Mouse (Mus musculus) lung, postnatal 4 days (tissue): Measurements from ENCODE around the gene Smok2b.
A peak's percentile ranks its signal among the peaks of the same experiment; 100 is the strongest.
"Not testable (repeated sequence)": the region's sequence is repeated elsewhere in the genome, so short reads cannot be mapped to it uniquely, and the experiment has no call there.

Experiments used
- DNase-seq, 2 experiments: peaks; one replicate each; pipeline ENCODE4 v3.0.0; 2021

Smok2b gene

DNA sequence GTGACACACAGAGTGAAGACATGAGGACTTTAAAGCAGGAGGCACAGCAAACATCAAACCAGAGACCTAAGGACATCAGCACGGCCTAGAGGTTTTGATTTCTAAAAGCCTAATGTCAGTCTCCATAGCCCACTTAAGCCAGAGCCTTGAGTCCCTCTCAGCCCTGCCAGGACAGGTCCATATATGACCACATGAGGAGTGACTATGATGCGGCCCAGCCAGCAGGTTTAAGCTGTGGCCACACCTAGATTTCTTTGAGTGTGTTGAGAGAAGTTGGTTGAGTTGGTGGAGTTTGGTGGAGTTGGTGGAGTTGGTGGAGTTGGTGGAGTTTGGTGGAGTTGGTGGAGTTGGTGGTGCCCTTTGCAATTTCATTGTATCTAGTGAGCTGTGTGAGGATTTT lies at the start of gene Smok2b:
TSS of gene Smok2b (plus strand) at position 301 of the 400 bp plus-strand sequence.
- peak in 1 of 2 experiments; percentile 24 for DNase-seq

DNA sequence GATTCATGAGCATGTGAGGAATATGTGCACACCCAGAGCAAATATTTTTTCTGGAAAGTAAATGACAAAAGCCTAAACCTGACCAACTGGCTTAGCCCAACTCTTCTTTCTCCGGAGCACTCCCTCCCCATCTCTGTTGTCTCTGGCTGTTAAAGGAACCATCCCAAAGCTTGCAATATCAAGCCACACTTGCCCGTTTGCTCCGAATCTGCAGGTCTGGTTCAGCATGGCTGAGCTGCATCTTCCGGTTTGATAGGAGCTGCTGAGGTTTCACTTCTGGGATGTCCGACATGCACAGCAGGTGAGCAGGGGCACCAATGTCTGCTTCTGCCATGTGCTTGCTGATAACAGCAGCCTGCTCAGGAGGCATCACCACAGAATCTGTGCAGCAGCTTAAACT lies 49.6 kb upstream of the Smok2b start:
- DNase-seq: peak in 1 of 2 experiments; percentile 3

DNA sequence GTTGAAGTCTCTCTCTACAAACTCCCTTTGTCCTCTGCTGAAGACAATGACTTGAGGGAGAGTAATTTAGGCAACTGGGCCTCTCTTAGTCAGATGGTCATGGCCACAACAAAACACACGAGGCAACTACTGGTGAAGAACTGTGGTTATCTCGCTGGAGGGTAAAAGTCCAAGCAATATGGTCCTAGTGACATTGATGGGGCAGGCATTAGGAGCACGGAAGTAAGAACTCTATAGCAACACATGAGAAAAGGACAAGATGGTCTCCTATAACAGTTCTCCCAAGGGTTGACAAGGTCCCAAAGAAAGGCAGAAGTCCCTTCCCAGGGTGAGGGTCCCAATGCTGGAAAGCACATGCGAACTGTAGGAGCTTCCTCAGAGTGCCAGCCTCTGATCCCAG lies 47.3 kb upstream of the Smok2b start:
- DNase-seq: not testable (repeated sequence)

DNA sequence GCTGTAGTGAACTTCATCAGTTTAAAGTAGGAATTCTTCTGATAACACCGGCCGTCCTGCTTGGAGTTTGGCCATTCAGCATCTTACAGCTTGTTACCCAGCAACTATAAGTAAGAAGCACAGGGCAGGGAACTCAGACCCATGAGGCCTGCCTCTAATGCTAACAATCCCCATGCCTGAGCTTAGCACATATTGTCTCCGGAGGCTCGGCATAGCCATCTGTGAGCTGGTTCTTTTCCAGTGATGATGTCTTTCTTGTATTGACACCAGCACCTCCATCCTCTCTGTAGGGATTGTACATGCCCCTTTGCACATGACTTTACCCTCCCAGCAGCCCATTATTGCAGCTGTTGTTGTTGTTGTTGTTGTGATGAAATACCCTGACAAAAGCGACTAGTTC lies 45.5 kb upstream of the Smok2b start:
- not testable (repeated sequence) for DNase-seq

DNA sequence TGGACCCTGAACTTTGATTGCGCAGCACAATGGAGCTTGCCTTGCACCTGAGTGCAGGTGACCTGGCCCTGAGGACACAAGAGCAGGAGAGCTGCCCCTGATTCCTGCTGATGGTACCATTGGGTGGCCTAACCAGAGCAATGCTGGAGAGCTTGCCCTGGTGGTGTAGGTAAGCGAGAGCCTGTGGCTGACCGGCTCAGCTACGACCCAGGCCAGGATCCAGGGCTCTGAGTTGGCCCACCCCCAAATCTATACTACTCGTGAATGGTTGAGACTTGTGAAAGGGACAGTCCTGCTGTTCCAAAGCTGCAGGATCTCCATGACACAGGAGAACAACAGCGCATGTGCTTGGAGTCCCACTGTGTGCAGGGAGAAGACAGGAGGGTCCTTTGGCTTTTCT lies 43.5 kb upstream of the Smok2b start:
- peak in 1 of 2 experiments; percentile 3 for DNase-seq

DNA sequence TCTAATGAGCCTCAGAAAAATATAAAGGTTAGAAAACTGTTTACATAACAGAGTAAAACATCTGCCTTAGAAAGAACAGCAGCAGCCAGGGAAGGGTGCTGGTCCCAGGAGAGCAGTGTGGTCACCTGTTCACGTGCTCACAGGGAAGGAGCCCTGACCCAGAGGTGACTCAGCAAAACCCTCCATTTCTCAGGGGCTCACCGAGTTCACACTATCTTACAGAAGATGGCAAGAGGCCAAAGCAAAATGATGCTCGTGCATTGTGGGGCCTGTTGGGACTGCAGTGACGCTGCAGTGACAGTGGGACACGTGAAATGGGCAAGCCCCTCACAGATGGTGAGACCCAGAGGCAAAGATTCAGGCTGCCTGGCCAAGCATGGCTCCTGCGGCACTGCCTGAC lies 42.4 kb upstream of the Smok2b start:
- DNase-seq: peak in 1 of 2 experiments; percentile 3

DNA sequence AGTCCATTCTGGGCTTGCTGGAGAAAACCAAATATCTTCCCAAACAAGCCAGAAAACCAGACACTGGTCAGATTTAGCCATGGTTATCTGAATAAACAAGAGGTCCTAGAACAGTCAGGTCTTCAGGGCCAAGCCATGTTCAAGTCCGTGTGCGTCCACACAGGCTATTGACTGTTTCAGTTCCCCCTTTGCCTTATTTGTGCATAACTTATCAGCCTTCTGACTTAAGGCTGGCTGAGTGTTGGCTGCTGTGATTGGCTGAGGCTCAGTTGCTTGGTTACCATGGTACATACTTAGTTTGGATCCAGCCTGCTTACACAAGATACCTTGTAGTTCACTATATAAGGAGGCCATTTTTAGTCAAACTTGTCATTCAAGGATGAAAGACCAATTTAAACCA lies 41.2 kb upstream of the Smok2b start:
- not testable (repeated sequence) for DNase-seq

DNA sequence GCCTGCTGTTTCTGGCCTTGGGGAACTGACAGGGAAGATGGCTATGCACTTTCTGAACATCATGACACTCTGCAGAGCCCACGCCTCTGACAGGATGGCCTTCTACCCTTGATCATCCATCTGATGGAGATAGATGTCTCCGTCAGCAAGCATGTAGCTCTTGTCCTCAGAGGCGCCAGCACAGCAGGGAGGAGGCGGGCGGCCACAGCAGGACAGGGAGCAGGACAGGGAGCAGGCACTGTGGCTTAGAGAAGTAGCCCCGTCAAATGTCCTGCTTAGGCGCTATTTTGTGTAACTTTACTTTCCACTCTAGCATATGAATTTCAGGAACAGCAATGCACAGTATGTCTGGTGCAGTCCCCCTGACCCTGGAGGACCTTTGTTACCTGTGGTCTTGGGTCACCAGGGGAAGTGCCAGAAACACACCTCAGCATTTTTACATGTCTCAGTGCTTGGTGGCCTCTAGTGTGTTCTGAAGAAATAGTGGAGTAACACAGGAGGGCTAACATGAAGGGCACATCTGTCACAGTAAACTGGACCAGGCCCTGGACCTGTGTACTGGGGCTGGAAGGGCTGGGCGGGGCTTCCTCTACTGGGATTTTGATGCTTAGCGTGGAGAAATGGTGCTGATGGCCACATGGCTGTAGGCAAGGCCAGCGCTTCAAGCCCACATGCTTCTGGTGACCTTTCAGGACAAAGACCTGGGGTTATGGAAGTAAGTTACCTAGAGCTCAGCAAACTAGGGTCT lies 39.0 kb upstream of the Smok2b start:
- DNase-seq: peak in 1 of 2 experiments; percentile 3

DNA sequence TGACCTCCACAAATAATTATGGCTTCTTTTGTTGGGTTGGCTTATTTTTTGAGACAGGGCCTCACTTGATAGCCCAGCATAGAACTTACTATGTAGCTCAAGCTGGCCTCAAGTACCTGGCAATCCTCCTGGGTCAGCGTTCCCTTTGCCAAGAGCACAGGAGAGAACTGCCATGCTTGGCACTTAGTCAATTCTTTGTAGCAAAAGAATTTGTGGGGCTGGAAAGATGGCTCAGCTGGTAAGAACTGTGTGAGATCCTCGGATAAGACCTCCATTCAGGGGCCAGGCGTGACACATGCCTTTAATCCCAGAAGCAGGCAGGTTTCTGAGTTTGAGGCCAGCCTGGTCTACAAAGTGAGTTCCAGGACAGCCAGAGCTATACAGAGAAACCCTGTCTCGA lies 33.6 kb upstream of the Smok2b start:
- not testable (repeated sequence) for DNase-seq

DNA sequence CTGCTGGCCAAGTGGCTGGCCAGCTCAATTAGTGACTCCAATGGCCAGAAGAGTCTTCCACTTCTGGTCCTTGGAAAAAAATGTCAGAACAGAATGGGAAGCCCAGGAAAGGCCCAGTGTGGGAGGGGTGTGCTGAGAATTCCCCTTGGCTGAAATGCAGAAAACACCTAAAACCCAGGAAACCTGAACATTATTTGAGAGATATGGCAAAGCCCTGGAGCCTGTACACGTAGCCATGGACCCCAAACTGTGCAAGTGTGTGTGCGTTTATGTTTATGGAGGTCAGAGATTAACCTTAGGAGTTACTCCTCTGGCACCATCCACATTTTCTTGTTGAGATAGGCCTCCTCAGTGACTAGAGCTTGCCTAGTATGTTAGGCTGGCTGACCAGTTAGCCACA lies 31.2 kb upstream of the Smok2b start:
- not testable (repeated sequence) for DNase-seq

DNA sequence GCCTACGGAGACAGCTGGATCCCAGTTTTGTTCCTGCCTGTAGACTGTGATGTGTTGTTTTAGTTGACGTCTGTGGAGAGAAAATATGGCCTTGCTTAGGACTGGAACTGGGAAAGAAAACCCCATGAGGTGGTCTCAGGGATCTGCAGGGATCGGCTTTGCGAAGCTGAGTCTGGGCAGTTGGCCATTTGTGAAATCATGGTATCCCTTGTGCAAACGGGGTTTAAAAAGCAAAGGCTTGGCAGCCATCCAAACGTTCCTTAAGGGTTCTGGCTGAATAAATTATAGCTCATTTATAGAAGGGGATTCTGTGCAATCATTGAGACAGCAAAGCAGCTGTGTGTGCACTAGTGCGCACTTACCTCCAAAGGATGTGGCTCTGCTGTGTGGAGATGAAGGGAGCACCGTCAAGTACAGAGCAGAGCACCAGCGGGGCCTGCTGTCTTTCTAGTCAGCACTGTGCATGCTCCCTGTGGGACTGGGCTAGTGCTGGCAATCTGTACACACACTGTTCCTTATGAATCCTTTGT lies 30.1 kb upstream of the Smok2b start:
- peak; percentile 56 to 63 for DNase-seq

DNA sequence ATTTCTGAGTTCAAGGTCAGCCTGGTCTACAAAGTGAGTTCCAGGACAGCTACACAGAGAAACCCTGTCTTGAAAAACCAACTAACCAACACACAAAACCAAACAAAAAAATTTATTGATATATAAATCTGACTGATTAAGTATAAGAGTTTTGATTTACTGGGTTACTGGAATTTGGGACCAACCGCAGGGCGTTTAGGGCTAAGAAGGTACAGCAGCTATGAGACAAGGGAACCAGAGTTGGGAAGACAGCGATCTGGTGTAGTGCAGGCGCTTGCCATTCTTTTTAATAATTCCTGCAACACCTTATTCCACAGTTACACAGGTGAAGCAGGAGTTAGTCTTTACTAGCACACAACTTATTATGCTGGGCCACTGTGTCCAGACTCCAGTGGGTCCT lies 28.5 kb upstream of the Smok2b start:
- DNase-seq: not testable (repeated sequence)

DNA sequence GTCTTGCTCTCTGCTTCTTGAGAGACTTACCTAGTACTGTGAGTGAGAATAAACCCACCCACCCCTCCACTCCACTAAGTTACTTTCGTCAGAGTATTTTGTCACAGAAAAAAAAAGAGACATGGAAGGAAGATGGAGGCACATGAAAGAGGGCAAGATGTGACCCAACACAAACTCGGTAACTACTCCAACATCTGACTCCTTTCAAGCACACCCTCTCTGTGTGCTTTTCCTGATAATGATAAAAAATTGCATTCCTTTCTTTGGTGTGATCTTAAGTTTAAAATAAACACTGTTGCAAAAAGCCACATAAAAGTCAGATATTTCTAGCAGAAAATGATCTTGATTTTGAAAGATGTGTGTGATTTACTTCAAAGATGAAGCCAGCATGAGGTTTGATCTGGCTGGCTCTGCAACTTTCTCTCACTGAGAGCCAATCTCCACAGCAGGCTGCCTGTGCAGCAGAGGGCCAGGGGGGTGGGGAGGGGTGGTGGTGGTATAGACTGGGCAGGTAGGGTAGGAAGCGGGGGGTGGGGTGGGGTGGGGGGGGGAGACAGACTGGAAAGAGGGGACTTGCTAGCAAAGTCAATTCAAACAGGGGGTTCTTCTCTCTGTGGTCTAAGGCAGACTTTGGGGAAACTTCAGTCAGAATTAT lies 27.5 kb upstream of the Smok2b start:
- DNase-seq: not testable (repeated sequence)

DNA sequence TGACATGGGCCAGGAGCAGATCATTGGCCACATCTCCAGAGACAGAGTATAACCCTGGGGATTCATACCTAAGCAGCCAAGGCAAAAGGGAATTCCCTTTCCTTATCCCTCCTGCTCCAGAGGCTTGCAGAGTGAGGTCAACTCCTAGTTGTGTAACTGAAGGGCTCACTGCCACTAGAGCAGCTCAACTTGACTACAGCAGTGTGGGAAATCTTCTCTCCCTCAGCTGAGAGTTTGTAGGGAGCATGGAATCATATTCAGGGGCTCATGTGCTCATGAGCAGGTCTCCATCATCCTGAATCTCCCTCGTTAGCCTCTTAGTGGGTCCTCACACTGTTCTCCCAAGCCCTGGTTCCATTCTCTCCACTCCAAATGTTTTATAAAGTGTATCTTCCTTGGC lies 24.8 kb upstream of the Smok2b start:
- not testable (repeated sequence) for DNase-seq

DNA sequence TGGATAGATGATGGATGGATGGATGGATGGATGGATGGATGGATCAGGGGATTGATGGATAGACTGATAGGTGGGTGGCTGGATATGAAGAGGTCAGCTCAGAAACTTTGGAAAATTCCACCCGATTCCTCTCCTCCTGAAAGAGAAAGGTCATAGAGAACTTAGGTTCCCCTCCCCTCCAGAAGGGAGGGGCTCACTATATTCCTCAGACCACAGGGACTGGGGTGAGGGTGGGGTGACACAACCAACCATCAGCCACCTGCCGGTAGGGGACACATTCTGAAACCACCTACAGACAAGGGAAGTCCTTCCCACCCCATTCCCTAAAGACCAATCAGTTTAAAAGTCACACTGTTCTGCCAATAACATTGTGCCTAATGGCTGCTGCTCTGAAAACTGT lies 23.6 kb upstream of the Smok2b start:
- DNase-seq: no peak

DNA sequence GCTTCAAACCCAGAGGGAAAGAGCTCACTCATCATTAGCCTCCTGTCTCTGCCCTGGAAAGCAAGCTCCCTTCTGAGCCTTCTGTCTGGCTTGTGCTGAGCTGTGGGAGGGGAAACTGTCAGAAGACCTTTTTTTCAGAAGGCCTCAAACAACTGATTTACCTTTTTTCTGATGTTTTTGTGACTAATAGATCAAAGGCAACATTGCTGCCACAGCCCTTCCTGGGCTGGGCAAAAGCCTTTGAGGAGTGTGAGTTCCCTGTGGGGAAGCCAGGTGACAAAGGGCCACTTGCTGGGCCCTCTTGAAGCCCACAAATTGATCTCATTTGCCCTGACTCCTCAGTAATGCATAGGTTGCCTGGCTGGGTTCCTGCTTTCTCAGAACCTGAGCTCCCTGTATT lies 21.6 kb upstream of the Smok2b start:
- not testable (repeated sequence) for DNase-seq

DNA sequence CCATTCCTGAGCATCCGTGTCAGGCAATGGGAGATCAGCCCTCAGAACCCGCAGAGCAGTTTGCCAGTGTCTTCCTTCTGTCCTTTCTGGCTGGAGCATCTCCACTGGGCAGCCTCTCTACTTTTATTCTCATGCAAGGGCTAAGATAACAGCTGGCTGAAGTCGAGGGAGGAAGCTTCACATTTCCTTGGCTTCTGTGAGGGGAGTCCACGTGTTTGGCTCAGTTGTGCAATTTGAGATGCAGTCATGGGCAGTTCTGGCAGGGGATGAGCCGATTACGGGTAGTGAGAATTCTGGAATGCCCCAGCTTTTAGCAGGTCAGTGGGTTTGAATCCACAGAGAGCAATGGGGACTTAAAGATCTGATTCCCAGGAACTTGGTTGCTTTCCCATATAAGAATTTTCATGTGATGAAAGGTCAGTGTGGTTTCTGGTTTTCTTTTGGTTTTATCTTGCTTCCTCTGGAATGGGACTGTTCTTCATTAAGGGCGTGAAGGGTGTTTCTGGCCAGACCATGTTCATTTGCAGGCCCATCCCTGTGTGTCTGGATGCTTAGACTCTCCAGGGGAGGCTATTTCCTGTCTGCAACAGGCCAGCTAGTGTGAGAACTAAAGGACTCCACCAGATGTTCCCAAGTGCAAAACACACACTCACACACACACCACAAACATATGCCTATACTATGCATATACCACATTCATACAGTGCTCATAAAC lies 17.8 kb upstream of the Smok2b start:
- peak; percentile 42 to 63 for DNase-seq

DNA sequence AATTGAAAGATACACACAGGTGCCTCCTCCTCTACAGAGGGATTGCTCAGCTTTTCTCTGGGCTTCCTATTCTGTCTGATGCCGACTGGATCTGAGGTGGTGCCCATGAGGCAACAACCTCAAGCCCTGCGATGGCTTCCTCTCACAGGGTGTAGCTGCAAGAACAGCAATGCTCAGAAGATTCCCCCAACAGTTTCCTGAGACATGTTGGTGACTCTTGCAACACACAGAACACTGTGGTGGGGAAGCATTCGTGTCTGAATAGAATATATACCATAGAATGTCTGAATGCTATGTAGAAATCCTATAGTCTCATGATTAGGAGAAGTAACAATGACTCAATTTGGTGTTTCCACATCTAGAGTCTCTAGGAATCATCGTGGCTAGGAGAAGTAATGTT lies 15.9 kb upstream of the Smok2b start:
- no peak for DNase-seq

DNA sequence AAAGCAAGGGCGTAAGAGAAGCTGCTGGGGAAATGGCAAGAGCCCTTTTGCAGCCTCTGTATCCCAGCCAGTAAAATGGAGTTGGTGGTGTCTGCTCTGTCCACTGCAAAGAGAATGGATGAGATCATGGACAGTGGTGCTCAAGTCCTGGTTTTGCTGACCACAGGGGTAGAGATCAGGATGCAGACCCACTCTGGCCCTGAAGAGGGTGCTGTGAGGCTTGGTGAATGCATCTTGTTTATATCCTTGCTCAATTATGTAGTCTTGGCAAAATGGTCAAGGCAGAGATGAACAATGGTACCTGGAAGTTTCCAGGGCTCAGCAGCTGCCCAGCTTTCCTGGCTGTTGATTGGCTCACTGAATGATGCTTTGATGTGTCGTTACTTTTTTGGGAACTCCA lies 14.5 kb upstream of the Smok2b start:
- DNase-seq: no peak

DNA sequence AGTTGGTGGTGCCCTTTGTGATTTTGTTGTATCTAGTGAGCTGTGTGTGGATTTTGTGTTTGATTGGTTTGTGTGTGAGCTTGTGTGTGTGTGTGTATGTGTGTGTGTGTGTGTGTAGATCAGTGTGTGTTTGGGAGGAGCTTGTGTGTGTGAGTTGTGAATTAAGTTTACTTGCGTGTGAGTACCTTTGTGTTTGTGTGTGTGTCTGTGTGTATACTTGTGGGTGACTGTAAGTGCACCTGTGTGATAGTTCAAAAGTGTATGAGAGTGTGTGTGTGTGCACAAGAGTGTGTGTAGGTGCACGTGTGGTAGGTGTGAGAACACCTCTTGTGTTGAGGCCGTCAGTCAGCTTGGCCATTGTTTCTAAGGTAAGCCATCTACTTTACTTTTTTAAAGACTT lies 9.2 kb upstream of the Smok2b start, which contains the start of gene Smok2a:
TSS of gene Smok2a (plus strand) at position 301 of the 400 bp plus-strand sequence.
- no peak for DNase-seq

DNA sequence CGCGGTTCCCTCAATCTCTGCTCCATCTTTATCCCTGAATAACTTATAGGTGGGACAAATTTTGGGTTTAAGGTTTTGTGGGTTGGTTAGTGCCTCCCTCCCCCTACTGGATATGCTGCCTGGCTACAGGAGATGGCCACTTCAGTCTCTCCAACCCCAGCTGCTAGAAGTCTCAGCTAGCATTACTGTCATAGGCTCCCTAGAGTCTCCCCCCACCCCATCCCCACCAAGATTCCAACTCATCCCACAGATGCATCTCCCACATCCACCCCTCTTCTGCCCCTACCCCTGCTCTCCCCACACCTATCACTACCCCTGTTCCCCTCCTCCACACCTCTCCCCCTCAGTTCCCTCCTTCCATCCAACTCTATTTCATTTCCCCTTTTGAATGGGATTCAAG lies 8.1 kb upstream of the Smok2b start:
- DNase-seq: peak in 1 of 2 experiments; percentile 12

DNA sequence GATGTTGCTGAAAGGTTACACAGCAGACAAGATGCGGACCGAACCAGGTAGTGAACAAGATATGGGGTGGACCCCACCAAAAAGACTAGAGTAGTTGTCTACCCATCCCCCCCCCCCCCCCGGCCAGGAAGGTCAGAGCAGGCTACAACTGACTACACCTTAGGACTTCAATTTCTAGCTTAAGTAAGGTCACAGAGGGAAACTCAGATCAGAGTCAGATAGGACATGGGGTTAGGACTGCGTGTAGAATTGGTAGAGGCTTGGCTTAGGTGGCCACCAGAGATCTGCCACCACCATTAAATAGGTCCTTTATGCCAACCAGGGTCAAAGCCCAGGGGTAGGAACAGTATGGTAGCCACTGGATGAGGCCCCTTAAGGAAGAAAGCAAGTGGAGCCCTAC lies 9.4 kb downstream of the Smok2b start:
- DNase-seq: peak in 1 of 2 experiments; percentile 6
